Mouse (Mus musculus): ENCODE results near the gene Ppt1.

Gene Ppt1

DNA sequence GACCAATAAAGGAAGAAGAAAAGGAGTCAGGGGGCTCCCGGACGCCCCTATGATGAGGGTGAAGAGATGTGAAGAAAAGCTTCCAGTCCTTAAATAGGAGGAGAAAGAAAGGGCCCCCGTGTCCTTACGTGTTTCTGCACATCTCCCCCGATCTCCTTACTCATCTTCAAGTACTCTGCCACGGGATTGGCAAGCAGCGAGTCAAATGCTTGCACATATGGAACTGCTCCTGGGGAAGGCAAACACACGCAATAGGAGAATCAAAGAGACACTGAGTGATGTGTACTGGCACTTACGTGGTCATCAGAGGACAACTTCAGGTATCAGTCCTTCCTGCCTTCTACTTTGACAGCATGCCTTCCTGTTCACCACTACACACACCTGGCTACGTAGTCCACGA lies 35.2 kb downstream of the Ppt1 start:
- DNase-seq, result no peak

DNA sequence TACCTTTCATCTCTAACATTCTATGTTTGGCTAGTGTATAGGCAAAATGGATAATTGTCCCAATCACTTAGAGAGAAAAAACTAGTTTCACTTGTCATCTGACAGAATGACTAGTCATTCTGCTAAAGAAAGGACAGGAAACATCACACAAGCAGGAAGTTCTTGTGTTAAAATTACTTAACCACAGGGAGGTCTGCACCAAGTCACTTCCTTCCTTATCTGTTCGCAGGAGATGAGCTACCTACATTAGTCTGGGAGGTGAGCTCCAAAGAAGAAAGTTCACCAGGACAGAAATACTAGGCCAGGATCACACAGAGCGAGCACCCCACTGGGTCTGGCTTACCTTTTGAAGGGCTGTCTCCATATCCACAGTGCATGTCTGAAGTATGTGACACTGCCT lies 35.9 kb downstream of the Ppt1 start:
- DNase-seq, result peak; percentile 33 to 44

DNA sequence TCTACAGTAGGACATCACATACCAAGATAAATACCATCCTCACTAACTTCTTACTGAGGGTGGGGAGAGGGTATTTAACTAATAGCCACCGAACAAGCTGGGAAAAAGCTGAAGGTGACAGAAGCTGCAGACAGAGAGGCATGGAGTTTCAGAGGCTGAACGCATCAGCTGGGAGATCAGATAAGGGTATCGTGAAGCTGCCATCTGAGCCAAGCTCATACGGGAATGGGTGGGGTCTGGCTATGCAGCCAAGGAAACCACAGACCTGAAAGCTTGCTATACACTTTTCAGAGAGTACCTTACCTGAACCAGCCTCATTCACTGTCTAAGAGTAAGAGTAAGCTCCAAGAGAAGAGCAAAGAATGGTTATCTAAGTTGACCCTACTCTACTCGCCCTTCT lies 37.0 kb downstream of the Ppt1 start:
- DNase-seq, result no peak

DNA sequence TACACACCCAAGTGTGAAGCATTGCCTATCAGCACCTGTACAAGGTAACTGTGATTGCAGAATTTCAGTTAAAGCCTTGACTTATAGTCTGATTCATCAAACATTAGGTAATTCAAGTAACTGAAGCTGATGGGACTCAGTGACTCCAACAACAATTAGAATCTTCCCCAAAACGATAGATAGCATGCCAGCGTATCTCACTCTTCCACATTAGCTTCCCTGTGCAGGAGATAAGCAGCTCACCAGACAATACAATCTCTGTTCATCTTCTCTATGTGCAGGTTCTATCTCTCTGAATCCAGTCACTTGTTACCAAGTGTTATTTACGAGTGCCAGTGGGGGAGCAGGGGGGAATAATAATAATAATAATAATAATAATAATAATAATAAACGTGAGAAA lies 37.5 kb downstream of the Ppt1 start:
- no peak for DNase-seq

DNA sequence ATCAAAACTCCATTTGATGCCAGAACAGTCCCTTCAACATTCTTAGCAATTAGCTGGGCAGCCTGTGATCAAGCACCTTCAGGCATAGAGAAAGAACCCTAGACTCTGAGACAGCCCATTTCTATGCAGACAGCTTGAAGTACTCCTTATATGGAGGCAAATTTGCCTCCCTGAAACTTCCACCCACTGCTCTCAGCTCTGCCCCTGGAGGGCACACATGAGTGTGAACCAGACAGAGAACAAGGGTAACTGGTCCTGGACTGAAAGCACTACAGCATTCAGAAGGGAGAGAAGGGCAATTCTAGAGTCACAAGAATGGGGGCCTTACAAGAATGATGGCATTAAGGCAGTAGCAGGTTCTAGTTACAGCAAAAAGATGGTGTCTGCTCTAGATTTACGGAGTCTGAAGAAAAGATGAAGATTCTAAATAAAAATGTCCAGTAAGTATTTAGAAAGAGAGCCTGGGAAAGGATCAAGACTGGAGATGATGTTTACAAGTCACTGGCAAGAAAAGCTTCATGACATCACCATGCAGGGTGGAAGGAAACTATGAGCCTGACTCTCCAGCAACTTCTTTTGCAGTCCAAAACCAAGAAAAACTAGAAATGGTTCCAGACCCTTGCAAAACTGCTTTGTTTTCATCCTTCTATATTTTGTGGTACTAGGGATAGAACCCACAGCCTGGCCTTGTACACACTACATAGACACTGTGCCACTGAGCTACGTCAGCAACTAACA lies 42.5 kb downstream of the Ppt1 start:
- peak; percentile 30 to 42 for DNase-seq

DNA sequence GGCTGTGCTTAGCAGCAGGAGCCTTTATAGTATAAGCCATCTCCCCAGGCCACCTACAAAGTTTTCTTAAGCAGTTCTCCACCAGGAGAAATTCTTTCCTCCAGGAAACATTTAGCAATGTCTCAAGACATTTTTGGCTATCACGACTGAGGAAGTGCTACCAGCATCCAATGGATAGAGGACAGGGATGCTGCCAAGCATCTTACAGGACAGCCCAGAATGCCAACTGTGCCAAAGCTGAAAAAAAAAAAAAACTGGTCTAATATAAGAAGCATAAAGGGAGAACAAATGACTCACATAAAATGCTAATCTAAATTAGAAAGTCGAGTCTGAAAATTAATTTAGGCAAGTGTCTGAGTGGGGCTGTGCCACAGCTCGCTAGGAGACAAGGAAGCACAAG lies 46.5 kb downstream of the Ppt1 start:
- DNase-seq, result no peak

DNA sequence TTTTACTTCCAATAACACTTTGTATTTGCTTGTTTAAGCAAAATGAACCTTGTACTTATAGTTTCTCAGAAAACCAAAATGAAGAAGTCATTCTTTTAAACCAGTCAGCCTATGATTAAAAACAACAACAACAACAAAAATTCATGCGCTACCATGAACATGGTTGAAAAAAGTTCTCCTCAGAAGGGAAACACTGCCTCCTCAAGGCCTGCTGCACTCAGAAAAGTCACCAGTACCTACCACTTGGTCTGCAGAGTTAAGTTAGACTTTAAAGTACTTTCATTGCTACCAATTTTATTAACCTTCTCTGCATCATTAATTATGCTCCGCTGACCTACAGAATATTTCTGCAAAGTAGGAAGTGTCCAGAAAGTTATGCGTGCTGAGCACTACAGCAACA lies 47.3 kb downstream of the Ppt1 start:
- DNase-seq, result no peak

DNA sequence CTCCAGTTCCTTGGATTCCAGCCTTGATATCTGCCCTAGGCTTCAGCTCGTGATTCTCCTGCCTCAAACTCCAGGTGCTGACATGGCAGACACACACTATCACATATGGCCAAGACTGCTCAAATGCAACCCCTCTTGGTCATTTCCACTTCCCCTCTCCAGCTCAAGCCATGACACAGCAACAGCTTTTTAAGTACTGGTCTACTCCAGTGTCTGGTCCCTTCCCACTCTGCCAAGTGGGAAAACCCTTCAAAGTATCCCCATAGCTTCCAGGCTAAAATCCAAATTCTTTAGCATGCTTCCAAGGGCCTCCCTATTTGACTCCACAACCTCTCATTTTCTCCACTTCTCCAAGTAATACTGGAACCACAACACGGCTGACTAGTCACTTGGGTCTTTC lies 48.0 kb downstream of the Ppt1 start:
- DNase-seq, result no peak

DNA sequence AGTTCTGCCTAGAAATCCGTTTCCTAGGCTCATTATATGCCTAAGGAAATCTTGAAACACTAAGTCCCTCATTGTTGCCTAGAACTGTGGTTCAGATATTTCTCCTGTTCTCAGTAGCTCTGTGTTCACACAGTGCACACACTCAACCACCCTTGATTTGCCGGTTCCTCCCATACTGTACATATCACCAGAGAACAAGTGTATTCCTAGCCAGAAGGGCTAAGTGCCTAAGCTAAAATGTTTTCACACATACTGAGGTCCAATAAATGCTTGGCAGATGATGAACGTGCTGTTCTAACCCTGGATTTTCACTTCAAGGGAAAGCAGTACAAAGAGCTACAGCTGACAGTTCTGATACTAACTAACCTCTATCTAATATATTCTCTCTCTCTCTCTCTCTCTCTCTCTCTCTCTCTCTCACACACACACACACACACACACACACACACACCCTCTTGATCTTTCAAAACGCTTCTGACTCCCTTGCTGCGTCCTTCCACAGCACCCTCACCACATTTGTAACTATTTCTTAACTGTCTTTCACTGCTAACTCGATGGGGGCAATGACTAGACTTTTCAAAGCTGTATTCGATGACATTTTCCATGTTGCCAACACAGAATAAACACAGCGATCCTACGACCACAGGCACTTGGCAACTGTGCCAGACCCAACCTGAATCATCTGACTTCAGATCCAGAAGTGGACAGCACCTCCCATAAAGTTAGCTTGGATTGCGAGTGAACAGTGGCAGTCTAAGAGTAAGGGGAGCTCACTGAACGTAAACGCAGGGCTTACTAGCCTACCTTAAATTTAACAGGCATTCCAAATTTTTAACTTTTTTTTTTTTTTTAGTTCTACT lies 48.7 kb downstream of the Ppt1 start:
- peak; percentile 12 to 32 for DNase-seq

DNA sequence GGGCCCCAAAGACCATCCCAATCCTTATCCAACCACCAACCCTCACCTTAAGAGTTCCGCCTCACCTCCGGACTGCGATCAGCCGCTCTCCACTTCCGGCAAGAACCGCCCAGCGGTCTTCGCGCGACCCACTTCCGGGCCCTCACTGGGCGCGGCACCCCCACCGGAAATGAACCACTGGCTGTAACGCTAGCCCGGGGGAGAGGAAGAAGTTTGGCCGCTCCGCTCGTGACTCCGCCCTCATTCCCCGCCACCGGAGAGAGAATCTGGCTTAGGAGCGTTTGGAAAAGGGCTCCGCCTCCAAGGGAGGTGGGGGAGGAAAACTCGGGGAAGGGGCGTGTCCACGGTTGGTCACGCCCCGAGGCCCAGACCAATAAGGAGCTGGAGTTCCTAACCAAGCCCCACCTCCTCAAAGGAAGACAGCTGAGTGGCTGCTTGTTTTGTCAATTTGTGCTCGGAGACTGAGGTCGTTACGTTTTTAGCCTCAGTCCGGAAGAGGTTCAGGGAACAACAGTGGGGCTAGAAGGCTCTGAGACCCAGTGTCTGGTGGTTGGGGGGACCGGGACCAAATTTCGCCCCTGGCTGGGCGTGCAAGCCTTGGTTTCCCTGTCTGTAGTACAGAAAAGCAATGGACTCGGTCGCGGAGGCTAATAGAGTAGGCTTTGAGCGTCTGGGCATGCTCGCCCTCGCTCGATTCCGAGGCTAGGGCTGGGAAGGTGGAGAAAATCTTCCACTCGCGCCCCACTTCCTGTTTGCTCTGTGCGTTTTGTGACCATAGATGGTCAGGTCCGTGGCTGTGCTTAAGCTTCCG lies 49.9 kb downstream of the Ppt1 start, which contains the start of gene Cap1:
Gene Cap1, minus strand, starts transcription at position 289 of the 811 bp plus-strand sequence.
- DNase-seq, result peak; percentile 95 to 96

DNA sequence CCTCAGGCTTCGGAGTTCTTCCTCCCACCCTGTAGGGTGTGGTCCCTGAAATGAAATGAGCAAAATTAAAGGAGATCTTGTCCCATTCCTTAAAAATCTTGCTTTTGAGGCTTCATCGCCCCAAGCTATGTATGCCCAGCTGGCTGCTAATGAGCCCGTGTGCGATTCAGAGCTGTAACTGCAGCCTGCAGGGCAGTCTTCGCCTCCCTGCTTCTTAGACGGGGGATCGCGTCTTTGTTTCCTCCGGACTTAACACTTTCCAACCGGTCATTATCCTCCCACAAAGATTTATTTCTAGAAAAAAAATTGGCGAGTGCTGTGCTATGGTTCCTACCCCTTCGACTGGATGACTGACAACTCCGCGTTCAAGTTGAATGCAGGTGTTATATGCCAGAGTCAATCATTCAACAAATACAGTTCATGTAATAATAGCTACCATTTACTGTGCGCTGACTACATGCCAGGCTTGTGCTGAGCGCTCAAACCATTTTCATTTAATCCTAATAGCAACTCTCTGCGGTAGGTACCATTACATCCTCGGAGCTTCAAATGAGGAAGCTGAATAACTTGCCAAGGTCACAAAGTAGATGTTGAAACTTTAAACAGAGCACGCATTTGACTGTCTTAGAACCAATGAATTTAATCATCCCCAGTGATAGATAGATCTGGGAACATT lies 50.7 kb downstream of the Ppt1 start:
- no peak for DNase-seq

DNA sequence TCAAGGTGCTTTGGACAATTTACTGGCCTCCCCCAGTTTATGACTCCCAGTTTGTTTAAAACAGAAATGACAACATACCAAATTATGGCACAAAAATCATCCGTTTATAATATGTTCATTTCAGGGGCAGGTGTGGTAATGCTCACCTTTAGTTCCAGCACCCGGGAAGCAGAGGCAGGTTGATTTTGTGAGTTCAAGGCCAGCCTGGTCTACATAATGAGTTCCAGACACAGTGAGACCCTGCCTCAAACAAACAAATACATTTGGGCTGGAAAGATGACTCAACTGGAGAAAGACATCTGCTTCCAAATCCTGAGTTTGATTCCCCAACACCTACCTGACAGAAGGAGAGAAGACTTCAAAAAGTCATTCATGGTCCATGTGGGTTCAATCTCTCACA lies 51.3 kb downstream of the Ppt1 start:
- DNase-seq, result no peak

DNA sequence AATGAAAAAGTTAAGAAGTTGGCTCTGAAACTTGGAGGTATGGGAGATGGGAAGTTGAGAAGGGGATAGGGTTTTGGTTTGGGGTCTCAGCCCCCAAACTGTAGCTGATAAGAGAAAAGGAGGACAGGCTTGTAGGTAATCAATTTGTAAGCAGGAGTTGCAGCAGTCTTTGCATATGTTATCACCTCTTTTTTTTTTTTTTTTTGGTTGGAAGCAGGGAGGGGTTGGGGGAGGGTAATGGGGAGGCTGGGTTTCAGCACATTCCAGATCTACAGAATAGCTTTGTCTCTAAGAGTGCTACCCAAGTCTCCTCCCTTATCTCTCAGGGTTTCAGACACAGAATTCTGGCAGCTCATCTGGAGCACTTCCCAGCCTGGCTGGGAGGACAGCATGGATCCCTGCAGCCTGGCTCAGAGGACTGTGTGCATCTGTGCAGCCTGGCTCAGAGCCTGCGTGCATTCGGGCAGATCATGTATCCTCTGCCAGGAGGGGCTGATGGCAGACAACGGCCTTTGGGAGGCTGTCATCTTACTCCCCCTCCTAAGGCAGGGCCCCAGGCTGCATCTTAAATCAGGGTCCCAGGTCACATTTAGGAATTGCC lies 54.9 kb downstream of the Ppt1 start:
- no peak for DNase-seq

DNA sequence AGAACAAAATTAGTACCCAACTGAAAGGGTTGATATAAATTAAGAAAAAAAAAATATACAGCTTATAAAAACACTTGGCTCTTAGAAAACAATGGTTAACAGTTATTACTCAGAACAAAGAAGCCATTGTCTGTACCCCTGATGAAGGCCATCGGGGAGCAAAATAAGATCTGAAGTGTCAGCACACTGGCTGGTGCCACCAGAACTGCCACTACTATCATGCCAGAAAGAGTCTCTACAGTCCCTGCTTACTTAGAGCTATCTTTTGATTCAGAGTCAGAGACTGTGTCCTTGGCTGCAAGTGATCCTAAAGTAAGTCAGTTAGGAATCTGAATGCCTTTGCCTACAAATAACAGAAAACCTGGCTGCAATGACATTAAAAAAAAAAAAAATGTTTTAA lies 55.6 kb downstream of the Ppt1 start:
- DNase-seq, result no peak

DNA sequence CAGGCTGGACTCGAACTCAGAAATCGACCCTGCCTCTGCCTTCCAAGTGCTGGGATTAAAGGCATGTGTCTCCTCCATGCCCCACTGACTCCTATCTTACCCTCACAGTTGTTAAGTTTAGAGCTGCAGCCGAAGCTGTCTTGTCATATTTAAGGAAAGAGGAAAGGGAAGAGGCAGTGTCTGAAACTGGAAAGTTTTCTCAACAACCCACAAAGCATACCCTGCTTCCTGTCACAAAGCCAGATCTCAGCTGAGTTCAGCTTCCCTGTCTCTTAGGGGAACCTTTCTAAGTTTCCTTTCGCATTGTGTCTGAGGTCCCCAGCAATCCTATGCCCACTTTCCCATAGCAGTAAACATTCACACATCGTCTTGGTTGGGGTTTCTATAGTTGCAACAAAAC lies 56.1 kb downstream of the Ppt1 start:
- DNase-seq, result peak in 1 of 2 experiments; percentile 14

DNA sequence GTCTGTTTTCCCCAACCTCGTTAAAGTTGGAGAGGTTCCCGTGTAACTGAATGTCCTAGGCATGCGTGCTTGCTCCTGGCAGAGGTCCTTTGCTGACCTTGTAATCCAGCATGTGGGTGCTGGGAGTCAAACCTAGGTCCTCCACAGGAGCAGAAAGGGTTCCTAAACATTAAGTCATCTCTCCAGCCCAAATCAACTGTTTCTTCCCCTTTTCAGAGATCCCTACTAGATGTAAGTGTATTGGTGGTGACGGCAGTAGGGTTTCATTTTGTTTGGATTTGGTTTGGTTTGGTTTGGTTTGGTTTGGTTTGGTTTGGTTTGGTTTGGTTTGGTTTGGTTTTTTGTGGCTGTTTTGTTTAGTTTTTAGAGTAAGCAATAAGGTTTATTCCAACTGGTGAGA lies 61.7 kb downstream of the Ppt1 start:
- no peak for DNase-seq

DNA sequence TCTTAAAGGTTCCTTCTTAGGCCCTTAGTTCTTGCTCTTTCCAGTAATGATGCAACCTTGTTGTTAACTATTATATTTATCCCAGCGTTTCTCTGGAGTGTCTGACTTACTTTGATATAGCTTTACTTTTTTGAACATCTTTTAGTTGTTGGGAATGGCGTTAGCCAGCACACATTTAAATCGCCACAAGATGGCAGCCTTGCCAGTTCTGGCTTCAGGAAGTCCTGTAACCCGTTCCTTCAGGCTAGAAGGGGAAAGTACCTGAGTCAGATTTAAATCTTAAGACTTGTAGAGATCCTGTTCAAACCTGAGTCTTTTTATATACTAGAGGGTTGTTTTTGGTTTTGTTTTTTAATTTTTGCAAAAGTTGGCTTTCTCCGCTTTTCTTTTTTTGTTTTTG lies 62.3 kb downstream of the Ppt1 start:
- DNase-seq, result peak; percentile 75 to 78

DNA sequence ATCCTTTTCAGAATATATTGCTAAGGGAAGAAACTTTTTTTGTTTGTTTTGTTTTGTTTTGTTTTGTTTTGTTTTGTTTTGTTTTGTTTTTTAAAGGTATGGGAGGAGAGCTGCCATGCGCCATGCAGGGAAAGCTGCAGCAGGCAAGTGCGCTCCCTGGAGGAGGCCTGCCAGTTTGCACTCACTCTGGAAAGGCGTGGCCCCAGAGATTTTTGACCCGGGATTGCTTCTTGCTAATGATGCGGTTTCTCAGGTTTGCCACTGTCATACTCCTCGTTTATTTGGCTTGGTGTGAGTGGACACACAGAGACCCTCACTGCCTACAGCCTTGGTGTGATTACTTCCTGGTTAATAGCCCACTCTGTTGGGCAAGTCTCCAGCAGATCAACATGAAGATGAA lies 66.1 kb downstream of the Ppt1 start:
- DNase-seq, result peak; percentile 21 to 29

DNA sequence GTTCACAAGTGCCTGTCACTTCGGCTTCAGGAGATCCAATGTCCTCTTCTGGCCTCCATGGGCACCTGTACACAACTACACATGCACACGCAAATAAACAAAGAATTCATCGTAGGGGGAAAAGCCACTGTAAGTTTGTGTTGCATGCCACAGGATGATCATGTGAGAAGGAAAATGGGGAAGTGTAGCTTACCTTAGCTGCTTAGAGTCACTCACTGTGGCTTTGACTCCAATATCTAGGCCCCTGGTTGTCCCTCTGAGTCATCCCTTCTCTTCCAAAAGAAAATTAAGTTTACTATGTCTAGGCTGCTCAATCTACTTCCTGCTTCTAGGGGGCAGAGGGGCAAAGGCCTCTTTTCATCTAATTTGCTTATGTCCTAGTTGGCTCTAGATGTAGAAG lies 67.7 kb downstream of the Ppt1 start:
- peak; percentile 9 to 16 for DNase-seq

DNA sequence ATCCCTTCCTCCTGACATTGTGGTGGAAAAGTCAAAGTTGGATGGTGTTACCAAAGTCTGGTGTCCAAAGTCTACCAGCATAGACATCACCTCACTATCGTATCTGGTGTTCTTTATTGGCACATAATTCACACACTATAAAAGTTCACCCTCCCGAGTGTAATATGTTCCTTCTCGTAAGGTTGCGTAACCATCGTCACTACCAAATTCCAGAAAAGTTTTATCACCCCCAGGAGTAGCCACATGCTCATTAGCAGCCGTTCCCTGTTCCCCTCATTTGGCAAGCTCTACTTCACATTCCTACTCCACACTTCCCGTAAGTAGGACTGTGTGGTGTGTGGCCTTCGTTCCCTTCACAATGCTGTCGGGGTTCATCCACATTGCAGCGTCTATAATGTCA lies 69.3 kb downstream of the Ppt1 start:
- no peak for DNase-seq
